Mouse (Mus musculus): ENCODE data around the gene Dnajc6.

Gene Dnajc6

DNA sequence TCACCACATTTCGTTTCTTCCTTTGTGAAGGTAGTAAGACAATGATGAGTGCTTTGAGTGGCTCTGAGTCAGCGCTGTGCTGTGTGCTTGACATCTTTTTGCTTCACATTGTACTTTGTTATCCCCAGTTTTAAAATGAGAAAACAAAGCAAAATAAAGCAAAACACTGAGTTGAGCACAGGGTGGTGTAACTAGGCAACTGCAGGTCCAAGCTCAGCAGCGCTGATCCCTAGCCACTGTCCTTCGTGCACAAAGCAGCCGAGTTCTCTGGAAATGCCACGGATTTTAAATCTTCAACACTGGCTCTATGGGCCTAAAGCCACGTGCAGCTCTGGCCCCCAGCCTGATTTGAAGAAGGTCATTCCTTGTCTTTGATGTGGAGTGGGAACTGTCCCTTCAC lies 72.6 kb downstream of the Dnajc6 start:
- DNase-seq (ENCODE audit: low spot score in 2 of 2): no peak

DNA sequence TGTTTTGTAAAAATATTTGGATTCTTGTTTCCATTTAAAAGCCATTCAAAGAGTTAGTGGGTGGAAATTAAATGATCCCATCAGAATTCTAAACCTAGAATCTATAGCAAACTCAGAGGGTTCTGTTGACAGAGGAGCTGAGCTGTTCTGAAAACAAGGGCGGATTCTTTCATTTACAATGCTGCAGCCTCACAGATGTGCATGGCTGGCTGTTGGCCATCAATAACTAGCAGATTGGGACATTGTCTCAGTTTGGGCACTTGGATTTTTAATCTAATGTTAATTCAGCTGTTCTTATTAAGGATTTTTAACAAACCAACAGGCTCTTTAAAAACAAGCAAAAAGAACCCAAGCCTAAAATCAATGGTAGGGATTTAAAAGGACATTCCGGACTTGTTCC lies 75.7 kb downstream of the Dnajc6 start:
- DNase-seq (ENCODE audit: low spot score in 2 of 2): no peak

- DNase-seq (ENCODE audit: low spot score in 2 of 2): no peak
These were observed 78.9 kb downstream of the Dnajc6 start for GRCm38 (mm10) chr4:101575307-101575706.

- no peak for DNase-seq (ENCODE audit: low spot score in 2 of 2)
These were observed 82.3 kb downstream of the Dnajc6 start for GRCm38 (mm10) chr4:101578720-101579119.

GRCm38 (mm10) chr4:101579517-101579916 lies 83.1 kb downstream of the Dnajc6 start:
- no peak for DNase-seq (ENCODE audit: low spot score in 2 of 2)

GRCm38 (mm10) chr4:101581156-101581555 lies 84.7 kb downstream of the Dnajc6 start:
- DNase-seq (ENCODE audit: low spot score in 2 of 2): no peak

- DNase-seq (ENCODE audit: low spot score in 2 of 2): no peak
These were observed 86.4 kb downstream of the Dnajc6 start for GRCm38 (mm10) chr4:101582882-101583281.

DNA sequence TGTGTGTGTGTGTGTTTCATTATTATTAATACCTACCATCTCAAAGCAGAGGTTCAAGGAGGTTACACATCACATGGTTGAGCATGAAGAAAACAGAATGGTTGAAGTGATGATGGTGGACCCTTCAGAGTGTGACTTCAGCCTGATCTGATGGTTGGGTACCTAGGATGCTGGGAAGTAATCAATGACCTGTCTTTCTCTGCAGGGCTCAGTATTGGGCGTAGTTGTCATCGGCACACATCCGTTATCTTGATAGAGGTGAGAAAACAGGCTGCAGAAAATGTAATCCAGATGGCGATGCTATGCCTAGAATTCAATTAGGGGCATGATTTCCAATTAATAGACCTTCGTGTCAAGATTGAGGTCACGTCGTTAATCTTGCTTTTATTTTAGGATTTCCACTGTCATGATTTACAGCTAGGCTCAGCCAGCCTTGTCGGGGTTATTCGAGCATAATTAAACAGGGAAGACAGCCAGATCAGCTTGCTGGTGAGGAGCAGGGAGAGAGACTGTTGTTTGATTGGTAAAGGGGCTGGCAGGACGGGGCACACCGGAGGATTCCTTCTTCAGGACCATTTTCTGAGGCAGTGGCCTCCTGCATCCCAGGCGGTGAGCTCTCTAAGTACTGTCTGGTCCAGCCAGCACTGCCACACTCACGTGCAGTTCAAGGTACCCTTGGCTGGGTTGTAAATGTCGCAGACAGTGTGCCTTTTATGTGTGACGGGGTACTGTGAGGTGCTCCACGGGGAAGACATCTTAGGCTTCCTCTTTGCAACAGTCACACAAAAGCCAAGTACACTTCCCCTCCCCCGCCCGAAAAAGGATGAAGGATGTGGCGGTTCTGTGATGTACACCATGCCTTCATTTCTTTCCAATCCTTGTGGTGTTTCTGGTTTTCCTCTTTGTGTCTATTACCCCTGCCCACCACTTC lies 88.3 kb downstream of the Dnajc6 start:
- no peak for DNase-seq (ENCODE audit: low spot score in 2 of 2)

DNA sequence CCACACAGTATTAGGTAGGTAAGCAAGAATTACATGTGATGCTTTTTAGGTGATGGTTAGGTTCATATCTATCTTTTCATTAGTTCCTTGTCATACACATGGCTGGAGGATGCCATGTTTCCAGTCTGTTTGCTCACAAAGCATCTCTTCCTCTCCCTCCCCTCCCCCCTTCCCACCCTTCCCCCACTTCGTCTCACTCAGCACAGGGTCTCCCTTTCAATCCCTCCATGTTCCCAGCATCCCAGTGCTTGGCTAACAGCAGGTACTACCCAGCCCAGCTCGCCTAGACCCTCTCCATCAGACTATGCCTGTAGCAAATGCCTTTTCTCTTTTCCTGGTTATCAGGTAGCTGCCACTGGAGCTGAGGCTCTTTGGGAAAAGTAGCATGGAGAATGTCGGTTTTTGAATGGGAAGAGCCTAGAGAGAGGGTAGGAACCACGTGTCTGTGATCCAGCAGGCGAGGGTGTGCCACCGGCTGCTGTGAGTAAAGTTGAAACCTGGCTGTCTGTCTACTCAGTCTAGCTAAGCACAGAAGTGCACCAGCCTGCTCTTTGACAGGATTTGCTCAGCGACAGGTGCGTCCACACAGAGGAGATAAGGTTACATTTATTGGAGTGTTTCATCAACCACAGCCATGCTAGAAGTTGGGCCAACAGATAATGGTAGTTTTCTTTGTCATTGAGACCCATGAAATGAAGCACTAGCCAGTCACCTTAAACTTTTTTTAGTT lies 89.2 kb downstream of the Dnajc6 start:
- DNase-seq (ENCODE audit: low spot score in 2 of 2): no peak

- DNase-seq (ENCODE audit: low spot score in 2 of 2): no peak
These were observed 92.5 kb downstream of the Dnajc6 start for GRCm38 (mm10) chr4:101588932-101589331.

DNA sequence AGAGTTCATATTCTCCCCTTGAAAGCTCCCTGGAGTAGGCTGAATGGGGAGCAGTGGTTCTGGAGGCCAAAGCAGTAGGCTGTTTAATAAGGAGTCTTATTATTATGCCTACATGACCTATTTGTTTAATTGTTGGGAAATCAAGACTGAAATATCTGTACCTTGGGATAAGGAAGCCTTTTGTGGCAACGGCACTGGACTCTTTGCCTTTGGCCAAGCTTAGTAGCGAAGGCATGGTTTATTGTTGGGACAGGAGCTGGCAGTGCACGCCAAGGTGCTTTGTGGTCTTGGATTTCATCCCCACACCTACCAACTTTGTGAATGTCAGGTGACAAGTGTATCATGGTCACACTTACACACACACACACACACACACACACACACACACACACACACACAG lies 93.3 kb downstream of the Dnajc6 start:
- DNase-seq (ENCODE audit: low spot score in 2 of 2): no peak

DNA sequence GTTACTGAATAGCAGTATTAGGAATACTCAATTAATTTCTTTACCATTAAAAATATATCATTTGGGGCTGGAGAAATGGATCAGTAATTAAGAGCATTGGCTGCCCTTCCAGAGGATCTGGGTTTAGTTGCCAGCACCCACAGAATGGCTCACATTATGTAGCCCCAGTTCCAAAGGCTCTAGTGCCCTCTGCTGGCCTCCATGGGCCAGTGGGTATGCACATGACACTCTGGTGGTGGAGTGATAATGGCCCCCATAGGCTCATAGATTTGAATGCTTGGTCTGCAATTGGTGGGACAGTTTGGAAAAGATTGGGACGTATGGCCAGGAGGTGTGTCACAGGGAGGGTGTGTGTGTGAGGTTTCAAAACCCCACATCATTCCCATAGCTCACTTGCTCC lies 95.0 kb downstream of the Dnajc6 start:
- DNase-seq (ENCODE audit: low spot score in 2 of 2): no peak

GRCm38 (mm10) chr4:101592466-101592865 lies 96.0 kb downstream of the Dnajc6 start:
- no peak for DNase-seq (ENCODE audit: low spot score in 2 of 2)

DNA sequence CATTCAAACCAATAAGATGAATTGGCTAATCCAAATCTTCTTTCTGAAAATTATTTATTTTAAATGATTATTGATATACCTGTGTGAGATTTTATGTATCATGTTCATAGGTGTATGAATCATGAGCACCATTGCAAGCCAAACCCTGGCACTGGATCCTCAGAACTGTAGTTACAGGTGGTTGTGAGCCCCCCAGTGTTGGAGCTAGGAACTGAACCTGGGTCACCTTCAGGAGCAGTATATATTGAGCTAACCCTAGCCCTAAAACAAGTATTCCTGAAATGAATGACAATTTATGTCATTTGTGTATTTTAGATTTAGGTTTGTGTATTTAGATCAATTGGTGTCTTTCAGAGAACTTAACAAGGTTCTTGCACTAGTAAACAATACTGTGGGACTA lies 105.3 kb downstream of the Dnajc6 start:
- DNase-seq (ENCODE audit: low spot score in 2 of 2): peak in 1 of 2 experiments; percentile 23

DNA sequence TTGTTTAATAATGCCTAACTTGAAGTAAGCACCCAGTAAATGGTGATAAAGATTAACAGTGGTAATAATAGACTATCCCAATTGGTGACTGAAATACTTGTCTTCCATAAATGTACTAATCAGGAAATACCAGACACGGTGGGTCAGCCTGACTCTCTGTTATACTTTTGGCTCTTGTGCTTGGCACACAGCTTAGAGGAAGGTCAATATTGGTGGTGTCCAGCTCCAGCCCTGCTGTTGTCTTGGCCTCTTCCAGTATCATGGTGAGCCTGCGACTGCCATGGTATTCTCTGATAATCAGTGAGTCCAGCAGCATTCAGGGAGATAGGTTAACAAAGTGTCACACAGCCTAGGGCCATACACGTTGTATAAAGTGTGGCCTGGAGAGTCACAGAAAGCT lies 107.2 kb downstream of the Dnajc6 start:
- DNase-seq (ENCODE audit: low spot score in 2 of 2): no peak

- DNase-seq (ENCODE audit: low spot score in 2 of 2): no peak
These were observed 120.1 kb downstream of the Dnajc6 start for GRCm38 (mm10) chr4:101616520-101616919.

DNA sequence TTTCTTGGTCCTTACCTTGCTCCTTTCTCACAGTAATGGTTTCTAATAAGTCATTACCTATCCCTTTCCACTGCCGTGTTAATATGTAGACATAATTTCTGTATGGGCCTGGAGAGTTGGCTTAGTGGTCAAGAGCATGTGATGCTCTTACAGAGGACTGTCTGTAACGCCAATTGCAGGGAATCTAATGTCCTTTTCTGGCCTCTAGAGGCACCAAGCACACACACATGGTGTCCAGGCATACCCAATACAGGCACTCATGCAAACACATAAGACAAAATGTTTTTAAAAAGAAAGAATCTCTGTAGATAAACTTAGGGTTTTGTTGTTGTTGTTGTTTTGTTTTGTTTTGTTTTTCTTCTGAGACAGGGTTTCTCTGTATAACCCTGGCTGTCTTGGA lies 121.3 kb downstream of the Dnajc6 start:
- no peak for DNase-seq (ENCODE audit: low spot score in 2 of 2)

DNA sequence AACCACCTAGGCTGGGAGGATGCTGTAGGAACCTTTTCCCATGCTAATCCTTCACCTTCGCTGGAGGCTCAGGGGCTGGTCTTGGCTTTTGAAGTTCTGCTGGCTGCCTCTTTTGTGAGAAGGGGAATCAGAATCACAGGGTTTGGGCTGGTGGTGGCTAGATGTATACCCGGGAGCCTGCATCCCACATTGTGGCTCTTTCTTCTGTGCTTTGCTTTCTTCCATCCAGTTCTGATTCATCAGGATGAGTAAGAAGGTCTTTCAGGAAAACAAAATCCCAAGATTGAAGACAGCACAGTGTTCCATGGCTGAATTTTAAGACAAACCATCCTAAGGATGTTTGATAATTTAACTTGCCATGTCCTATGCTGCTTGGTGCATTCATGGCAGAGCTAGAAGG lies 123.8 kb downstream of the Dnajc6 start:
- DNase-seq (ENCODE audit: low spot score in 2 of 2): no peak

DNA sequence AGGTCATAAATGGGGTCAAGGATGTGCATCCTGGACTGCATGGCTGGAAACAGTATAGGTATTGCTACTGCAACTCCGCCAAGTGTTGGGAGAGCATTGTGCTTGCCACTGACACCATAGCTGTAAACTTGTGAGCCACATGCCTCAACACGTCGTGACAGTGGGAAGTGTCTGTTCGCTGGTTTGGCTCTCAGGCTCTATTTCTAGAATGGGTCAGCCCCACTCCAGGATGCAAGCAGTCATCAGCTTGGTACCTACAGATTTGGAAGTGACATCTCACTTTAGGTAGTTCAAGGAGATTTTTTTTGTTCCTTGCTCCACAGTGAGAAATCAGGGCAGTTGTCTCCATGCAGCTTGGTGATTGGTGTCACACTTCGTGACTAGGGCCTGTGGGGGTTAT lies 124.8 kb downstream of the Dnajc6 start:
- no peak for DNase-seq (ENCODE audit: low spot score in 2 of 2)

DNA sequence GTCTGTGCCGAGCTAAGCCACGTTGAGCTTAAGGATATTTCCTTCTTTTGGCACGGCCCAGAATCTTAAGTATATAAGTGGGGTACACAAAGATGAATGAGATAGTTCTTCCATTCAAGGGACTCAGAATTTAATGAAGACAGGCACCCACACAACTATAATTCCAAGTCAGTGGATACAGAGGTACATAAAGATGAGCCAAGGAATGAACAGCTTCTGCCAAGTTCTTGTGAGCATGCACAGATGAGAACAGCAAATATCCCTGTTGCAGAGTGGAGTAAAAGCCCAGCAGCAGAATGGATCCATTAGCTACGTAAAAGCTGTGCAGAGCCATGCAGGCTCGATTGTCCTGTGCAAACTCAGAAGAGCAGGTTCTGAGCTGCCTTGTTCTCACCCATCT lies 128.8 kb downstream of the Dnajc6 start:
- DNase-seq (ENCODE audit: low spot score in 2 of 2): no peak

DNA sequence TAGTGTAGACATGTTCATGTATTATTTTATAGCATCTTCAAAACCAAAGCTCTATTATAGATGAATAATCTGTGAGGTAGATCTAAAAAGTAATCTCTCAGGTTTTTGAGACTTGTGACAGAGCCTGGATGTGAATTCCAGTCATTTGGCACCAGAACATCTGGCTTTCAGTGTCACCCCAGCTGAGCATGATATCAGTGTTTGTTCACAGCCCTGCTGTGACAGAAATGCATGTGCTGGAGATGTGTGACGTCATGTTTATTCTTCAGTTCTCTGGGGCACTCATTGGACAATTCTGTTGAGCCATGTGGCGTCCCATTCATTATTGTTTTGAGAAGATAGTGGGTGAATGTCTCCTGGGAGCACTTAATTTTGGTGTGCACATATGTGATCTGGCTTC lies 139.1 kb downstream of the Dnajc6 start:
- no peak for DNase-seq (ENCODE audit: low spot score in 2 of 2)

DNA sequence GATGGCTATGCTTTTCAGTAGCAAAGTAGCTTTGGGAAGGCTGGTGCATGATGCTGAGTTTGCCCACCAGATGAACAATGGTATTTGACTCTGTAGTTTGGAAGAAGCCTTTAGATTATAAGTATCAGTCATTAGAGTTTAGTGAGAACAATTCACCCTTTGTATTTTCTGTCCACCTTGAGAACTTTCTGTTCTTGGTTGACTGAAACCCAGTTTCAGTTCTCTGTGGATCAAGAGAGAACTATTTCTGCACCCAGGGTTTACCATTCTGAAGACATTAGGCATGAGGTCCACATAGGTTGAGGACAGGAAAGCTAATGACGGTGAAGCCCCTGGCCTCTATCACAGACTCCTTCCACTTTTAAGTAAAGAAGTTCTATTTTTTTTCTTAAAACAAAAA lies 141.0 kb downstream of the Dnajc6 start:
- no peak for DNase-seq (ENCODE audit: low spot score in 2 of 2)

- no peak for DNase-seq (ENCODE audit: low spot score in 2 of 2)
These were observed 144.2 kb downstream of the Dnajc6 start for GRCm38 (mm10) chr4:101640631-101641030.
